Mouse (Mus musculus) kidney, adult 9 months (tissue): ENCODE measurements around the gene Cuta.

Experiments used
- DNase-seq: peaks from one replicate; pipeline ENCODE4 v3.0.0; 2022

The Cuta gene

GRCm38 (mm10) chr17:26884995-26885926, 54.1 kb downstream of the Cuta start:
- DNase-seq: peak; percentile 74
